27 mouse cellular contexts compared by ENCODE assay signal in genomic region chr12:32427832-32428231, GRCm38 (mm10). TPM values are rescaled to one million over a fixed set of nuclear protein-coding genes. Genes with fewer than 3 reads are reported as not detected.
DNase-seq lines count a peak whose midpoint lies in the region; ATAC-seq and TF ChIP-seq lines count a peak whose summit lies in the region.
"Had no signal": no experiment of that assay in that cellular context is flagged by ENCODE, and none has a peak within 500 bp of the region (broad histone marks: within the 10 kb centered on the region; RNA-seq: fewer than 3 reads in every experiment).

No protein-coding gene starts in this region.

- no peaks in the 10 kb centered on the region for H3K27me3 ChIP-seq in Patski
- H3K27me3 ChIP-seq: CH12.LX; embryonic facial prominence, embryonic 13.5 days; forebrain, embryonic 12.5 days; forebrain, embryonic 15.5 days; heart, embryonic 12.5 days; heart, embryonic 15.5 days had no signal

- in situ Hi-C loops in Patski (cut with MboI; ENCODE audit: low pct_unique_long_range_greater_than_20kb), result no loop called here

- peak; percentile 17 for ATAC-seq in Patski
- no peak for ATAC-seq in megakaryocyte progenitor cell, adult 5-6 weeks (replicated peaks; ENCODE audit: poor library complexity)
- ATAC-seq: forebrain, embryonic 15.5 days; hindbrain, postnatal 0 days; inflammation-experienced regulatory T-cells, adult 6 months had no signal

- CTCF ChIA-PET in Patski (lab: Charles Lee), result interaction anchor here (1.4 kb wide), 1 partner anchor 47 kb away, joined by 3 read pairs; no protein-coding TSS in a partner anchor

- no peak overlapping the region for H3K27ac ChIP-seq in layer of hippocampus, adult 2 months
- H3K27ac ChIP-seq: embryonic facial prominence, embryonic 10.5 days; embryonic facial prominence, embryonic 13.5 days; forebrain, embryonic 12.5 days; forebrain, embryonic 15.5 days; heart, embryonic 15.5 days; hindbrain, embryonic 14.5 days; hindbrain, postnatal 0 days had no signal

- TF ChIP-seq CTCF in Patski (IDR thresholded peaks at IDR 0.05), result no peak
- no peak for TF ChIP-seq CTCF in layer of hippocampus, adult 2 months (conservative IDR thresholded peaks at IDR 0.05)

- POLR2A ChIA-PET in Patski (lab: Charles Lee), result no interaction called here

- no peak overlapping the region for H3K4me3 ChIP-seq in layer of hippocampus, adult 2 months
- H3K4me3 ChIP-seq: embryonic facial prominence, embryonic 10.5 days; embryonic facial prominence, embryonic 13.5 days; erythroblast, embryonic 14.5 days; forebrain, embryonic 12.5 days; forebrain, embryonic 15.5 days; heart, embryonic 12.5 days; heart, embryonic 15.5 days had no signal

- peak; percentile 66 for DNase-seq in 3T3-L1 (ENCODE audit: low read depth, low spot score)
- peak; percentile 8 for DNase-seq in 416B (ENCODE audit: low read depth)
- DNase-seq in Patski (ENCODE audit: low read depth, low spot score), result no peak
- DNase-seq in layer of hippocampus, adult 2 months (ENCODE audit: low spot score in 2 of 2), result no peak
- DNase-seq in right cerebral cortex, postnatal 36 days (ENCODE audit: low spot score in 2 of 2), result no peak
- DNase-seq: adrenal gland, postnatal 10 days; adrenal gland, postnatal 36 days; B cell, adult 2 months; cerebellum, adult 18-20 months; cerebellum, adult 9-10 months; cerebellum, postnatal 25 days; gastrocnemius, postnatal 25 days; heart, adult 18-20 months; heart, postnatal 14 days; heart, postnatal 4 days had no signal

RNA-seq across cellular contexts. Expression of gene Ccdc71l, which starts 49.3 kb away (rescaled TPM):
- polyA plus RNA-seq in Patski (2021), result 7.2 TPM
- 14.3 and 16.4 TPM in 2 replicates for total RNA-seq in megakaryocyte progenitor cell, adult 5-6 weeks (2015)
- total RNA-seq in megakaryocyte progenitor cell, adult 5-6 weeks (2017), result 16.3 and 17.3 TPM in 2 replicates
- 10 to 100 TPM; 30.9 to 33.0 TPM for total RNA-seq in layer of hippocampus, adult 2 months (2021)

Comparison
In these comparisons a context has a peak if more than half of its experiments do, and no peak if none do; other contexts are left out.
1. DNase-seq: peak in 3T3-L1 (single experiment) and 416B (single experiment); none in Patski (single experiment), layer of hippocampus, adult 2 months (0 of 2) and right cerebral cortex, postnatal 36 days (0 of 2).